32 mouse cellular contexts compared by ENCODE assay signal in genomic region chr9:47070958-47071357, GRCm38 (mm10).
A peak's percentile ranks its signal among the peaks of the same experiment; 100 is the strongest.
DNase-seq lines count a peak whose midpoint lies in the region; ATAC-seq and TF ChIP-seq lines count a peak whose summit lies in the region.
"Had no signal": no experiment of that assay in that cellular context is flagged by ENCODE, and none has a peak within 500 bp of the region (broad histone marks: within the 10 kb centered on the region; RNA-seq: fewer than 3 reads in every experiment).

No protein-coding gene starts in this region.

- no peak for TF ChIP-seq CTCF in brain, embryonic 14.5 days (IDR thresholded peaks at IDR 0.05; ENCODE audit: borderline replicate concordance, extremely low read depth, insufficient read depth, insufficient read length)

- 73% methylated on average over 5 of the region's 5 CpGs for WGBS in forebrain, embryonic 14.5 days
- 84% methylated on average over 5 of the region's 5 CpGs for WGBS in forebrain, embryonic 13.5 days
- 91% methylated on average over 5 of the region's 5 CpGs for WGBS in kidney, embryonic 14.5 days

- H3K9me3 ChIP-seq in forebrain, embryonic 14.5 days (replicated peaks; ENCODE audit: control insufficient read depth, low read length), result no peaks in the 10 kb centered on the region
- H3K9me3 ChIP-seq in forebrain, embryonic 13.5 days (replicated peaks), result no peaks in the 10 kb centered on the region
- no peaks in the 10 kb centered on the region for H3K9me3 ChIP-seq in kidney, embryonic 14.5 days (ENCODE audit: control insufficient read depth, low read length)
- H3K9me3 ChIP-seq: embryonic facial prominence, embryonic 13.5 days; hindbrain, embryonic 12.5 days; intestine, embryonic 15.5 days; limb, embryonic 13.5 days; liver, embryonic 13.5 days; lung, embryonic 15.5 days; neural tube, embryonic 15.5 days had no signal

- DNase-seq in forebrain, embryonic 14.5 days (ENCODE audit: low spot score), result peak; percentile 40
- peak; percentile 61 for DNase-seq in brain, embryonic 14.5 days (ENCODE audit: low read depth)
- peak; percentile 31 for DNase-seq in fibroblast of lung, adult 2 months (ENCODE audit: low read depth)
- DNase-seq in lung, postnatal 10 days, result peak; percentile 13
- no peak for DNase-seq in cerebellum, adult 11-12 months
- DNase-seq: adrenal gland, adult 2 months; cerebellum, adult 9-11 months; embryo, embryonic 11 days; forebrain, postnatal 0 days; gastrocnemius, postnatal 14 days; heart, adult 11 months; heart, postnatal 36 days; kidney, adult 2 months; kidney, postnatal 4 days; liver, embryonic 13.5 days; right cerebral cortex, adult 18-20 months; spleen, adult 18-20 months; thymus, postnatal 14 days had no signal

- no peak for TF ChIP-seq POLR2A in brain, embryonic 14.5 days (IDR thresholded peaks at IDR 0.05; ENCODE audit: borderline replicate concordance, extremely low read depth, insufficient read depth, insufficient read length, poor library complexity, severe bottlenecking)

- H3K4me3 ChIP-seq in forebrain, embryonic 14.5 days (ENCODE audit: low read depth, low read length), result no peak overlapping the region
- H3K4me3 ChIP-seq in forebrain, embryonic 13.5 days, result no peak overlapping the region
- H3K4me3 ChIP-seq in kidney, embryonic 14.5 days (ENCODE audit: low read length), result no peak overlapping the region
- H3K4me3 ChIP-seq: embryonic facial prominence, embryonic 13.5 days; erythroblast, embryonic 14.5 days; hindbrain, embryonic 12.5 days; intestine, embryonic 15.5 days; limb, embryonic 13.5 days; liver, embryonic 13.5 days; lung, embryonic 15.5 days; neural tube, embryonic 15.5 days had no signal

- H3K4me1 ChIP-seq in forebrain, embryonic 14.5 days (ENCODE audit: control insufficient read depth, insufficient read depth, low read length), result no peaks in the 10 kb centered on the region
- H3K4me1 ChIP-seq in forebrain, embryonic 13.5 days, result peaks cover 13% of the 10 kb centered on the region
- no peaks in the 10 kb centered on the region for H3K4me1 ChIP-seq in kidney, embryonic 14.5 days (ENCODE audit: control insufficient read depth, insufficient read depth, low read length)
- H3K4me1 ChIP-seq: intestine, embryonic 15.5 days; liver, embryonic 13.5 days; megakaryocyte, embryonic 14.5 days had no signal

- ATAC-seq in forebrain, embryonic 14.5 days, result no peak
- ATAC-seq in forebrain, embryonic 13.5 days, result no peak
- ATAC-seq in kidney, embryonic 14.5 days (ENCODE audit: low FRiP score, low TSS enrichment), result no peak
- ATAC-seq: CD4-positive, CD25-positive, alpha-beta regulatory T cell, adult 4 months; forebrain, postnatal 0 days; hindbrain, postnatal 0 days; intestine, embryonic 15.5 days had no signal

- no peak overlapping the region for H3K9ac ChIP-seq in forebrain, embryonic 14.5 days (ENCODE audit: low read length)
- no peak overlapping the region for H3K9ac ChIP-seq in forebrain, embryonic 13.5 days
- H3K9ac ChIP-seq in kidney, embryonic 14.5 days (ENCODE audit: low read depth, low read length), result no peak overlapping the region
- H3K9ac ChIP-seq: embryonic facial prominence, embryonic 13.5 days; forebrain, postnatal 0 days; hindbrain, embryonic 12.5 days; intestine, embryonic 15.5 days; limb, embryonic 13.5 days; liver, embryonic 13.5 days; lung, embryonic 15.5 days; neural tube, embryonic 15.5 days had no signal

- H3K27ac ChIP-seq in forebrain, embryonic 14.5 days (ENCODE audit: low read depth, low read length), result no peak overlapping the region
- H3K27ac ChIP-seq in forebrain, embryonic 13.5 days, result no peak overlapping the region
- no peak overlapping the region for H3K27ac ChIP-seq in kidney, embryonic 14.5 days (ENCODE audit: low read depth, low read length)
- H3K27ac ChIP-seq: embryonic facial prominence, embryonic 13.5 days; hindbrain, embryonic 12.5 days; hindbrain, postnatal 0 days; intestine, embryonic 15.5 days; kidney, postnatal 0 days; limb, embryonic 13.5 days; liver, embryonic 13.5 days; lung, embryonic 15.5 days; neural tube, embryonic 15.5 days had no signal

- H3K36me3 ChIP-seq in forebrain, embryonic 14.5 days (ENCODE audit: control insufficient read depth, insufficient read depth, low read length), result no peaks in the 10 kb centered on the region
- H3K36me3 ChIP-seq in forebrain, embryonic 13.5 days (ENCODE audit: poor library complexity, severe bottlenecking), result no peaks in the 10 kb centered on the region
- H3K36me3 ChIP-seq in kidney, embryonic 14.5 days (ENCODE audit: control insufficient read depth, insufficient read depth, low read length), result no peaks in the 10 kb centered on the region
- H3K36me3 ChIP-seq: embryonic facial prominence, embryonic 13.5 days; hindbrain, embryonic 12.5 days; intestine, embryonic 15.5 days; limb, embryonic 13.5 days; liver, embryonic 13.5 days; lung, embryonic 15.5 days; neural tube, embryonic 15.5 days had no signal

- no peaks in the 10 kb centered on the region for H3K27me3 ChIP-seq in forebrain, embryonic 14.5 days (replicated peaks; ENCODE audit: control insufficient read depth, insufficient read depth, low read length)
- H3K27me3 ChIP-seq in forebrain, embryonic 13.5 days, result 0 out of 2 replicates have a peak, but pooled peaks cover 3% of the 10 kb centered on the region
- H3K27me3 ChIP-seq in kidney, embryonic 14.5 days (ENCODE audit: control insufficient read depth, insufficient read depth, low read length), result no peaks in the 10 kb centered on the region
- H3K27me3 ChIP-seq: embryonic facial prominence, embryonic 13.5 days; hindbrain, embryonic 12.5 days; intestine, embryonic 15.5 days; liver, embryonic 13.5 days; lung, embryonic 15.5 days; megakaryocyte, embryonic 14.5 days; neural tube, embryonic 15.5 days had no signal

- H3K4me2 ChIP-seq in forebrain, embryonic 14.5 days (ENCODE audit: low read length), result no peak overlapping the region
- no peak overlapping the region for H3K4me2 ChIP-seq in forebrain, embryonic 13.5 days
- no peak overlapping the region for H3K4me2 ChIP-seq in kidney, embryonic 14.5 days (replicated peaks; ENCODE audit: low read depth, low read length)
- H3K4me2 ChIP-seq: embryonic facial prominence, embryonic 13.5 days; heart, embryonic 11.5 days; hindbrain, embryonic 12.5 days; intestine, embryonic 15.5 days; limb, embryonic 13.5 days; liver, embryonic 13.5 days; lung, embryonic 15.5 days; neural tube, embryonic 15.5 days had no signal
